Mouse (Mus musculus) spleen, postnatal 14 days (tissue): ENCODE results near the gene Gtpbp1.
A peak's percentile ranks its signal among the peaks of the same experiment; 100 is the strongest.

Source experiments
- DNase-seq, 2 experiments: peaks; one replicate each; pipeline ENCODE4 v3.0.0; 2021 to 2022; ENCODE audit warnings: low spot score in 2 of 2

Gene Gtpbp1

GRCm38 (mm10) chr15:79723439-79723838 lies 32.8 kb downstream of the Gtpbp1 start:
- no peak for DNase-seq

GRCm38 (mm10) chr15:79725190-79725789 lies 34.6 kb downstream of the Gtpbp1 start:
- no peak for DNase-seq

- DNase-seq = no peak
Observed at GRCm38 (mm10) chr15:79727840-79728239, 37.2 kb downstream of the Gtpbp1 start.

- DNase-seq = no peak
Observed at GRCm38 (mm10) chr15:79728311-79728710, 37.7 kb downstream of the Gtpbp1 start.

GRCm38 (mm10) chr15:79728731-79729388 lies 38.2 kb downstream of the Gtpbp1 start:
- DNase-seq = no peak

- DNase-seq = no peak
Observed at GRCm38 (mm10) chr15:79731554-79731953, 40.9 kb downstream of the Gtpbp1 start.

- DNase-seq = no peak
Observed at GRCm38 (mm10) chr15:79733192-79733591, 42.5 kb downstream of the Gtpbp1 start.

- no peak for DNase-seq
Observed at GRCm38 (mm10) chr15:79733640-79734039, 43.0 kb downstream of the Gtpbp1 start.

- DNase-seq = no peak
Observed at GRCm38 (mm10) chr15:79734311-79734710, 43.7 kb downstream of the Gtpbp1 start.

GRCm38 (mm10) chr15:79740739-79741138 lies 50.1 kb downstream of the Gtpbp1 start:
- DNase-seq = no peak

GRCm38 (mm10) chr15:79741173-79741858 lies 50.7 kb downstream of the Gtpbp1 start:
- peak in 1 of 2 experiments; percentile 30 for DNase-seq

- peak; percentile 84 to 93 for DNase-seq
Observed at GRCm38 (mm10) chr15:79741921-79742705, 51.5 kb downstream of the Gtpbp1 start, which contains the start of gene Sun2. TSS of gene Sun2 (minus strand) at chr15:79742536.

GRCm38 (mm10) chr15:79742706-79743023 lies 52.0 kb downstream of the Gtpbp1 start:
- DNase-seq = no peak

- DNase-seq = no peak
Observed at GRCm38 (mm10) chr15:79744001-79744400, 53.4 kb downstream of the Gtpbp1 start.

GRCm38 (mm10) chr15:79744742-79745141 lies 54.1 kb downstream of the Gtpbp1 start:
- DNase-seq = no peak

- no peak for DNase-seq
Observed at GRCm38 (mm10) chr15:79745312-79745711, 54.7 kb downstream of the Gtpbp1 start.

- DNase-seq = no peak
Observed at GRCm38 (mm10) chr15:79745883-79746282, 55.2 kb downstream of the Gtpbp1 start.

GRCm38 (mm10) chr15:79747998-79748397 lies 57.4 kb downstream of the Gtpbp1 start:
- peak in 1 of 2 experiments; percentile 38 for DNase-seq

GRCm38 (mm10) chr15:79749162-79749561 lies 58.5 kb downstream of the Gtpbp1 start:
- DNase-seq = no peak

- DNase-seq = no peak
Observed at GRCm38 (mm10) chr15:79750266-79750665, 59.6 kb downstream of the Gtpbp1 start.

GRCm38 (mm10) chr15:79751772-79752171 lies 61.1 kb downstream of the Gtpbp1 start:
- DNase-seq = no peak

- DNase-seq = peak; percentile 46 to 74
Observed at GRCm38 (mm10) chr15:79752742-79753419, 62.2 kb downstream of the Gtpbp1 start.
